Mouse (Mus musculus): ENCODE results near the gene St5. TPM values are rescaled to one million over a fixed set of nuclear protein-coding genes. Genes with fewer than 3 reads are reported as not detected.
A peak's percentile ranks its signal among the peaks of the same experiment; 100 is the strongest.

Gene St5
- polyA plus RNA-seq, 2 experiments: 45.0 to 56.3 TPM

DNA sequence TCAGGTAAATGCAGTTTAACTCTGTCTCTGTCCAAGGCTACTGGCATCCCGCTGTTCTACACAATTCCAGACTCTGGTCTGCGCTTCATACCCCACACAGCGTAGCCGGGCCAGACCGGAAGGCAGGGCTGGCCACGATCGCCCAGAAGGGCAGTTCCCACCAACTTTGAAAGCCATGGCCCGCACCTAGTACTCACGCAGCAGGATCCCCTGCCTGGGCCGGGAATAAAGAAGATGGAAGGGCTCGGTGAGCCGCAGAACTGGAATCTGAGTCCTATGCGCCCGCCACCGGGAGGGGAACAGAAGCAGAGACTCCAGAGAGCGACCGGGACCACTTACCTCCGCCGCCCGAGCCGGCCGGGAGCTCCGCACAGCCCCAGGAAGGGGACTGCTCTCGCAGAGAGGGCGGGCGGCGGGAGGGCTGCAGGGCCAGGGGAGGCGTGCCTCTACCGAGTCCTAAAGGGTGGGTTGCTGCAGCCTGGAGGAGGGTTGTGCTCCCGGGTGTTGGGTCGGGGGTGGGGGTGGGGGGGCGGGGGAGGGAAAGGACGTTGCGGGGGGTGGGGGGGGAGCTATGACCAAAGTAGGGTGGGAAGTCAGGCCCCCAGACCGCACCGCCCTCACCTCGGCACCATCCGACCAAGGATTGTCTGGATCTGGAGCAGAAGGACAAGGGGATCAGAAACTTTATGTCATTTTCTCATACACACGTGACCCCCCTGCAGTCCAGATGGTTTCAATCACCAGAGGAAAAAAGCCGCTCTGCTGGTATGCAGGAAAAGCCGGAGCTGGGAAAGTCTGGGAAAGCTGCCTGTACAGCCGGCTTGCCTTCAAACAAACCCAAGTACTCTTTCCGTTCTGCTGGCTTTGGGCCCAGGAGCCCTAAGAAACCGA is 31.6 kb downstream of the St5 start:
- peak overlapping the region; percentile 89 for H3K9ac ChIP-seq (ENCODE audit: low read depth, low read length, severe bottlenecking)
- DNase-seq (ENCODE audit: low spot score): peak; percentile 97
- H3K27ac ChIP-seq (replicated peaks; ENCODE audit: low read depth, low read length): peak overlapping the region; percentile 99
- TF ChIP-seq POLR2A (IDR thresholded peaks at IDR 0.05; ENCODE audit: borderline replicate concordance, extremely low read depth, insufficient read depth, insufficient read length): peak; percentile 81
- peak overlapping the region; percentile 50 for H3K4me2 ChIP-seq (replicated peaks; ENCODE audit: low read depth, low read length, severe bottlenecking)
- H3K27me3 ChIP-seq (ENCODE audit: control insufficient read depth, insufficient read depth, low read length): no peaks in the 10 kb centered on the region
- H3K36me3 ChIP-seq (ENCODE audit: control insufficient read depth, insufficient read depth, low read length): no peaks in the 10 kb centered on the region
- ATAC-seq (ENCODE audit: low FRiP score, low read depth): peak; percentile 96
- H3K4me1 ChIP-seq (ENCODE audit: control insufficient read depth, insufficient read depth, low read length): peaks cover 19% of the 10 kb centered on the region
- WGBS: under 1% methylated on average over 30 of the region's 44 CpGs
- H3K9me3 ChIP-seq (ENCODE audit: control insufficient read depth, low read length): no peaks in the 10 kb centered on the region
- H3K4me3 ChIP-seq (replicated peaks; ENCODE audit: low read length): peak overlapping the region; percentile 82

DNA sequence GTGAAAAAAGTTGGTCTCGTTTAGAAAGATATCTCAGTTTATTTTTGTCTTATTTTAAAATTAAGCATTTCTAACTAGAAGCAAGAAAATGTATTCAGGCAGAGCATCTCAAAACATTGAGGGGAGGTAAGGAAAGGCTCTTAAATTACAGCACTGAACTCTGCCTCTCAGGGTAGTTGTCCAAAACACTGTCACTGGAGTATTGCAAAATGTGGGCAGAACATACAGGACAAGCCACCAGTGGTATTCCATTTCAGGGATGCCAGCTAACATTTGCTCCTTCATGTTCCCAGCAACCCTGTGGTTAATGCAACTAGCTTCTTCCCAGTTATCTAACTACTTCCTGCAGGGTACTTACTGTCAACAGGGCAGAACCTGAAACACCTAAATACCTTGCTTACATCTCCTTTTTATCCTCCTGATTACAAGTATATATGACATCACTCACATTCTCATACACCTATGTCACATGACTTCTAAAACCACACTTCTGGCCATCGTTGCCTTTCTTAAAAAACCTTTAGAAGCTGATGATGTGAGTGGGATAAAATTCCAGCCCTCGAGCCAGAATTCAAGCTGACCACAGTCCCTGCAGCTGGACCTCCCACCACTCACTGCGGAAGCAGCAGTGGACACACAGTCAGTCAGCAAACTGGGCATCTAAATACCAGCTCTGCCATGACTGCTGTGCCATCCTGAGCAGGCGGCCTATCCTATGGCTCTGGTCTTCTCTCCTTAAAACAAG is 33.8 kb downstream of the St5 start:
- ATAC-seq (ENCODE audit: low FRiP score, low read depth) (no peak), DNase-seq (ENCODE audit: low spot score) (no peak)
- peak overlapping the region; percentile 37 for H3K4me2 ChIP-seq (replicated peaks; ENCODE audit: low read depth, low read length, severe bottlenecking)
- H3K4me3 ChIP-seq (replicated peaks; ENCODE audit: low read length): no peak overlapping the region
- 66% methylated on average over 5 of the region's 5 CpGs for WGBS
- TF ChIP-seq POLR2A (IDR thresholded peaks at IDR 0.05; ENCODE audit: borderline replicate concordance, extremely low read depth, insufficient read depth, insufficient read length): no peak
- peaks cover 19% of the 10 kb centered on the region for H3K4me1 ChIP-seq (ENCODE audit: control insufficient read depth, insufficient read depth, low read length)
- no peak overlapping the region for H3K9ac ChIP-seq (ENCODE audit: low read depth, low read length, severe bottlenecking)
- H3K36me3 ChIP-seq (ENCODE audit: control insufficient read depth, insufficient read depth, low read length): no peaks in the 10 kb centered on the region
- H3K9me3 ChIP-seq (ENCODE audit: control insufficient read depth, low read length): no peaks in the 10 kb centered on the region
- H3K27me3 ChIP-seq (ENCODE audit: control insufficient read depth, insufficient read depth, low read length): no peaks in the 10 kb centered on the region
- H3K27ac ChIP-seq (replicated peaks; ENCODE audit: low read depth, low read length): no peak overlapping the region

- ATAC-seq (ENCODE audit: low FRiP score, low read depth): no peak
Observed at GRCm38 (mm10) chr7:109666664-109667063, 36.7 kb downstream of the St5 start.

GRCm38 (mm10) chr7:109662626-109663025 is 40.8 kb downstream of the St5 start:
- Histone ChIP-seq H3K36me3 (ENCODE audit: control insufficient read depth, insufficient read depth, low read length) (no peaks in the 10 kb centered on the region), H3K27me3 (ENCODE audit: control insufficient read depth, insufficient read depth, low read length) (no peaks in the 10 kb centered on the region), H3K4me1 (ENCODE audit: control insufficient read depth, insufficient read depth, low read length) (peaks cover 2% of the 10 kb centered on the region; the same call in 1 of the 2 replicates), H3K27ac (replicated peaks; ENCODE audit: low read depth, low read length) (no peak overlapping the region), H3K4me2 (replicated peaks; ENCODE audit: low read depth, low read length, severe bottlenecking) (no peak overlapping the region), H3K9ac (ENCODE audit: low read depth, low read length, severe bottlenecking) (no peak overlapping the region), H3K9me3 (ENCODE audit: control insufficient read depth, low read length) (no peaks in the 10 kb centered on the region), H3K4me3 (replicated peaks; ENCODE audit: low read length) (no peak overlapping the region)
- WGBS: 59% methylated on average over 4 of the region's 4 CpGs
- TF ChIP-seq POLR2A (IDR thresholded peaks at IDR 0.05; ENCODE audit: borderline replicate concordance, extremely low read depth, insufficient read depth, insufficient read length): no peak
- DNase-seq (ENCODE audit: low spot score) (no peak), ATAC-seq (ENCODE audit: low FRiP score, low read depth) (no peak)

More at GRCm38 (mm10) chr7:109666664-109667063, 36.7 kb downstream of the St5 start:
- no peak overlapping the region for H3K9ac ChIP-seq (ENCODE audit: low read depth, low read length, severe bottlenecking)
- no peak for TF ChIP-seq POLR2A (IDR thresholded peaks at IDR 0.05; ENCODE audit: borderline replicate concordance, extremely low read depth, insufficient read depth, insufficient read length)
- no peak overlapping the region for H3K27ac ChIP-seq (replicated peaks; ENCODE audit: low read depth, low read length)
- no peaks in the 10 kb centered on the region for H3K27me3 ChIP-seq (ENCODE audit: control insufficient read depth, insufficient read depth, low read length)
- H3K4me3 ChIP-seq (replicated peaks; ENCODE audit: low read length): no peak overlapping the region
- no peak overlapping the region for H3K4me2 ChIP-seq (replicated peaks; ENCODE audit: low read depth, low read length, severe bottlenecking)
- no peaks in the 10 kb centered on the region for H3K9me3 ChIP-seq (ENCODE audit: control insufficient read depth, low read length)
- peaks cover 16% of the 10 kb centered on the region for H3K4me1 ChIP-seq (ENCODE audit: control insufficient read depth, insufficient read depth, low read length)
- no peak for DNase-seq (ENCODE audit: low spot score)
- WGBS: 89% methylated on average over 5 of the region's 5 CpGs
- no peaks in the 10 kb centered on the region for H3K36me3 ChIP-seq (ENCODE audit: control insufficient read depth, insufficient read depth, low read length)

DNA sequence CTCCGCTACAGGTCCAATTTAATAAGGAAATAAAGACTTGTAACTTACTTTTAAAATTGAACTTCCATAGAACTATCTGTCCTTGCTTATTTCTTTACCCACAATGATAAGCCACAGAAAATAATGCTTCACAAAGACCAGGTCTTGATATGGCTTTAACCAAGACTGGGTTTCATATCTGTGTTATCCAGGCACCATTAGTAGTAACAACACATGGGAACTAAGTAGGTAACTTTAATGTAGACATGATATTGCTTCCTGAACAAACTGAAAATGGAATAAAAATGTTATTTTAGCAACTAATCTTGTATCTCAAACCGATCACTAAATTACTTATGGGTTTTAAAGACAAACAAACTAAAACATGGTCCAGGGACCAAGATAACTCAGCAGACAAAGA is 44.1 kb downstream of the St5 start:
- Histone ChIP-seq H3K36me3 (ENCODE audit: control insufficient read depth, insufficient read depth, low read length) (no peaks in the 10 kb centered on the region), H3K4me3 (replicated peaks; ENCODE audit: low read length) (no peak overlapping the region), H3K9me3 (ENCODE audit: control insufficient read depth, low read length) (no peaks in the 10 kb centered on the region), H3K27ac (replicated peaks; ENCODE audit: low read depth, low read length) (no peak overlapping the region), H3K4me1 (ENCODE audit: control insufficient read depth, insufficient read depth, low read length) (peaks cover 2% of the 10 kb centered on the region; the same call in 1 of the 2 replicates), H3K9ac (ENCODE audit: low read depth, low read length, severe bottlenecking) (no peak overlapping the region), H3K27me3 (ENCODE audit: control insufficient read depth, insufficient read depth, low read length) (no peaks in the 10 kb centered on the region), H3K4me2 (replicated peaks; ENCODE audit: low read depth, low read length, severe bottlenecking) (no peak overlapping the region)
- DNase-seq (ENCODE audit: low spot score): no peak
- WGBS: 94% methylated on average over 2 of the region's 2 CpGs
- TF ChIP-seq POLR2A (IDR thresholded peaks at IDR 0.05; ENCODE audit: borderline replicate concordance, extremely low read depth, insufficient read depth, insufficient read length): no peak
- no peak for ATAC-seq (ENCODE audit: low FRiP score, low read depth)

All from limb, embryonic 14.5 days (tissue).